Mouse (Mus musculus): Measurements from ENCODE around the gene Ostf1. TPM values are rescaled to one million over a fixed set of nuclear protein-coding genes. Genes with fewer than 3 reads are reported as not detected.
"Not testable (repeated sequence)": the region's sequence is repeated elsewhere in the genome, so short reads cannot be mapped to it uniquely, and the experiment has no call there.

Gene Ostf1
- polyA plus RNA-seq, 2 experiments from 2014 or later, result 142 to 143 TPM

GRCm38 (mm10) chr19:18597772-18598171, 33.9 kb downstream of the Ostf1 start:
- ATAC-seq, result no peak

GRCm38 (mm10) chr19:18596876-18597275, 34.7 kb downstream of the Ostf1 start:
- no peak for ATAC-seq

- ATAC-seq, result no peak
Measured at GRCm38 (mm10) chr19:18593722-18594121, 37.9 kb downstream of the Ostf1 start.

- ATAC-seq, result no peak
Measured at GRCm38 (mm10) chr19:18592919-18593318, 38.7 kb downstream of the Ostf1 start.

GRCm38 (mm10) chr19:18590942-18591354, 40.7 kb downstream of the Ostf1 start:
- no peak for ATAC-seq

- ATAC-seq, result no peak
Measured at GRCm38 (mm10) chr19:18590234-18590633, 41.4 kb downstream of the Ostf1 start.

- no peak for ATAC-seq
Measured at GRCm38 (mm10) chr19:18589276-18589675, 42.3 kb downstream of the Ostf1 start.

GRCm38 (mm10) chr19:18588801-18589200, 42.8 kb downstream of the Ostf1 start:
- not testable (repeated sequence) for ATAC-seq

GRCm38 (mm10) chr19:18588243-18588642, 43.4 kb downstream of the Ostf1 start:
- no peak for ATAC-seq

- no peak for ATAC-seq
Measured at GRCm38 (mm10) chr19:18587118-18587517, 44.5 kb downstream of the Ostf1 start.

GRCm38 (mm10) chr19:18584621-18585020, 47.0 kb downstream of the Ostf1 start:
- no peak for ATAC-seq

GRCm38 (mm10) chr19:18583706-18584105, 47.9 kb downstream of the Ostf1 start:
- ATAC-seq, result no peak

- no peak for ATAC-seq
Measured at GRCm38 (mm10) chr19:18582887-18583286, 48.7 kb downstream of the Ostf1 start.

GRCm38 (mm10) chr19:18582226-18582625, 49.4 kb downstream of the Ostf1 start:
- ATAC-seq, result no peak

- ATAC-seq, result no peak
Measured at GRCm38 (mm10) chr19:18581046-18581445, 50.6 kb downstream of the Ostf1 start.

GRCm38 (mm10) chr19:18579012-18579358, 52.6 kb downstream of the Ostf1 start:
- ATAC-seq, result no peak

GRCm38 (mm10) chr19:18578216-18579011, 53.2 kb downstream of the Ostf1 start:
- no peak for ATAC-seq

GRCm38 (mm10) chr19:18577348-18577747, 54.3 kb downstream of the Ostf1 start:
- ATAC-seq, result no peak

- no peak for ATAC-seq
Measured at GRCm38 (mm10) chr19:18575891-18576290, 55.7 kb downstream of the Ostf1 start.

- no peak for ATAC-seq
Measured at GRCm38 (mm10) chr19:18573907-18574306, 57.7 kb downstream of the Ostf1 start.

- no peak for ATAC-seq
Measured at GRCm38 (mm10) chr19:18573443-18573842, 58.2 kb downstream of the Ostf1 start.

GRCm38 (mm10) chr19:18569496-18569895, 62.1 kb downstream of the Ostf1 start:
- no peak for ATAC-seq

GRCm38 (mm10) chr19:18568828-18569430, 62.7 kb downstream of the Ostf1 start:
- ATAC-seq, result no peak

All from activated CD4-positive, CD25-positive, alpha-beta regulatory T cell, adult 4 months (primary cell).